Mouse (Mus musculus) intestine, embryonic 14.5 days (tissue): ENCODE measurements around the gene Samd10. TPM values are rescaled to one million over a fixed set of nuclear protein-coding genes. Genes with fewer than 3 reads are reported as not detected.

ENCODE experiments used
- microRNA-seq: library from miRNA; unstranded; fragments of <30 nt; microRNA quantifications from one replicate; pipeline ENCODE4, GENCODE M21; 2016
- polyA plus RNA-seq: library from polyadenylated mRNA; unstranded; fragments of >200 nt; fragmentation: Nextera tagmentation; extraction: Ambion mirVana; gene quantifications from 2 replicates; pipeline ENCODE4 v1.2.1, GENCODE M21; 2014

Gene Samd10
- polyA plus RNA-seq, 1 experiment from 2014 or later, result 26.4 TPM

Small RNA genes lying within 50 kb of the gene (microRNA-seq; reads per million reads assigned to microRNA genes)
- gene Mir7006, result not detected

Other genes with a start within 250 kb of the Samd10 start
- gene Zgpat, start 234.3 kb downstream of the Samd10 start, polyA plus RNA-seq, result 34.4 and 38.2 TPM in 2 replicates
- gene Arfrp1, start 233.8 kb downstream of the Samd10 start, polyA plus RNA-seq, result 50.3 and 52.6 TPM in 2 replicates
- gene Lime1, start 219.1 kb downstream of the Samd10 start, polyA plus RNA-seq, result 20.5 and 22.2 TPM in 2 replicates
- gene Zbtb46, start 139.8 kb downstream of the Samd10 start, polyA plus RNA-seq, result 9.1 and 11.1 TPM in 2 replicates
- gene Abhd16b, start 106.0 kb downstream of the Samd10 start, polyA plus RNA-seq, result 0.14 and 0.36 TPM in 2 replicates
- 152 and 172 TPM in 2 replicates for gene Tpd52l2, start 102.1 kb downstream of the Samd10 start, polyA plus RNA-seq
- 79.4 and 79.8 TPM in 2 replicates for gene Dnajc5, start 78.7 kb downstream of the Samd10 start, polyA plus RNA-seq
- 62.8 and 65.1 TPM in 2 replicates for gene Uckl1, start 14.3 kb downstream of the Samd10 start, polyA plus RNA-seq
- 53.6 and 59.9 TPM in 2 replicates for gene Prpf6, start 7.3 kb downstream of the Samd10 start, polyA plus RNA-seq
- gene Zfp512b, start 6.4 kb downstream of the Samd10 start, polyA plus RNA-seq, result 35.0 TPM in 2 replicates
- 1.2 and 2.5 TPM in 2 replicates for gene Gm29797, start 57.8 kb upstream of the Samd10 start, polyA plus RNA-seq
- gene Sox18, start 72.4 kb upstream of the Samd10 start, polyA plus RNA-seq, result 25.5 and 30.5 TPM in 2 replicates
- gene Tcea2, start 81.1 kb upstream of the Samd10 start, polyA plus RNA-seq, result 24.7 and 25.3 TPM in 2 replicates
- 64.2 and 68.9 TPM in 2 replicates for gene Rgs19, start 94.8 kb upstream of the Samd10 start, polyA plus RNA-seq
- not detected in 2 replicates for gene Lkaaear1, start 99.2 kb upstream of the Samd10 start, polyA plus RNA-seq
- gene Oprl1, start 115.8 kb upstream of the Samd10 start, polyA plus RNA-seq, result 1.8 and 2.8 TPM in 2 replicates
- 4.1 and 4.3 TPM in 2 replicates for gene Myt1, start 164.1 kb upstream of the Samd10 start, polyA plus RNA-seq
- 29.7 and 31.9 TPM in 2 replicates for gene Pcmtd2, start 238.6 kb upstream of the Samd10 start, polyA plus RNA-seq